ENCODE assay signal across 9 mouse cellular contexts in genomic region chr17:40896863-40897262, GRCm38 (mm10). TPM values are rescaled to one million over a fixed set of nuclear protein-coding genes. Genes with fewer than 3 reads are reported as not detected.
A peak's percentile ranks its signal among the peaks of the same experiment; 100 is the strongest.
DNase-seq lines count a peak whose midpoint lies in the region.
"Had no signal": no experiment of that assay in that cellular context is flagged by ENCODE, and none has a peak within 500 bp of the region (broad histone marks: within the 10 kb centered on the region; RNA-seq: fewer than 3 reads in every experiment).

No protein-coding gene starts in this region.

- peak; percentile 54 for DNase-seq in embryo, embryonic 10 days (ENCODE audit: low spot score)
- DNase-seq in embryo, embryonic 9.5 days (ENCODE audit: extremely low spot score): no peak
- DNase-seq in left cerebral cortex, adult 11 months (ENCODE audit: low spot score): peak; percentile 2
- no peak for DNase-seq in left cerebral cortex, adult 9 months (ENCODE audit: low spot score in 2 of 2)
- DNase-seq in ZHBTc4 (ENCODE audit: low read depth, low spot score): peak; percentile 39
- DNase-seq in lung, postnatal 36 days: peak; percentile 57
- DNase-seq in right cerebral cortex, postnatal 36 days (ENCODE audit: low spot score in 2 of 2): no peak
- DNase-seq in adrenal gland, adult 8-10 months: no peak

RNA-seq across cellular contexts. Expression of gene 9130008F23Rik, which starts 16.5 kb away (rescaled TPM):
- total RNA-seq in adrenal gland, adult 8-10 months (2022): 1 to 10 TPM in 2 of 4 experiments, under 1 TPM in 2; 0.49 to 1.4 (median 1.0) TPM
- total RNA-seq: left cerebral cortex, postnatal 25 days had no signal

RNA-seq across cellular contexts. Expression of gene Glyatl3, which starts 17.3 kb away (rescaled TPM):
- not detected for total RNA-seq in adrenal gland, adult 8-10 months (2022)
- total RNA-seq: left cerebral cortex, postnatal 25 days had no signal

RNA-seq across cellular contexts. Expression of gene Mut, which starts 37.6 kb away (rescaled TPM):
- total RNA-seq in adrenal gland, adult 8-10 months (2022): 100 to 1,000 TPM; 114 to 181 (median 161) TPM

RNA-seq across cellular contexts. Expression of gene Cenpq, which starts 38.0 kb away (rescaled TPM):
- total RNA-seq in adrenal gland, adult 8-10 months (2022): 1 to 10 TPM; 6.9 to 9.8 (median 8.1) TPM

Comparison
In these comparisons a context has a peak if more than half of its experiments do, and no peak if none do; other contexts are left out.
1. DNase-seq: peak in embryo, embryonic 10 days (single experiment), left cerebral cortex, adult 11 months (single experiment), ZHBTc4 (single experiment) and lung, postnatal 36 days (single experiment); none in embryo, embryonic 9.5 days (single experiment), left cerebral cortex, adult 9 months (0 of 2), right cerebral cortex, postnatal 36 days (0 of 2) and adrenal gland, adult 8-10 months (single experiment).